24 mouse cellular contexts compared by ENCODE assay signal in the genomic region with DNA sequence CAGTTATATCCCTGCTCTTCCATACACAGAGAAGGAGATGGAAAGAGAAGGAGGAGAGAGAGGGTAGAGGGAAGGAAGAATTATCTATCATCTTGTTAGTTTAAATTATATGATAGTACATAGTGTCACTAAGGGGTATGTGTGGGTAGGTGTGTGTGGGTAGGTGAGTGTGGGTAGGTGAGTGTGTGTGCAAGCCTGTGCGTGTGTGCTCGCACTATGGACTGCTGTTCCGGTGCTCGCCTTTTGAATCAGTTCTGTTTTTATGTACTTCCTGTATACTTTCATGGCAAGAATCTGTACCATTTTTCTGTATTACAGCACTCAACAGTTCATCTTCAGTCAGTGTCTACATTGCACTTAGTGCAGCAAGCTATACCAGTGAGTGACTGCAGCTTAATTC.
"Had no signal": no experiment of that assay in that cellular context is flagged by ENCODE, and none has a peak within 500 bp of the region (broad histone marks: within the 10 kb centered on the region; RNA-seq: fewer than 3 reads in every experiment).

No protein-coding gene starts in this region.

- DNase-seq: kidney, adult 18-20 months; kidney, postnatal 25 days; layer of hippocampus, adult 9-11 months; lung, adult 18-20 months; lung, postnatal 10 days; lung, postnatal 36 days; retina, postnatal 1 day; right cerebral cortex, postnatal 25 days; thymus, adult 18-20 months; thymus, postnatal 36 days had no signal

- H3K27ac ChIP-seq: kidney, postnatal 0 days; layer of hippocampus, adult 2 months; limb, embryonic 12.5 days; limb, embryonic 15.5 days; liver, embryonic 12.5 days; liver, embryonic 15.5 days; lung, embryonic 15.5 days; midbrain, embryonic 10.5 days; midbrain, embryonic 13.5 days; neural tube, embryonic 12.5 days; neural tube, embryonic 15.5 days; stomach, embryonic 15.5 days had no signal

- H3K36me3 ChIP-seq: limb, embryonic 12.5 days; limb, embryonic 15.5 days; liver, embryonic 12.5 days; liver, embryonic 15.5 days; lung, embryonic 15.5 days; midbrain, embryonic 10.5 days; midbrain, embryonic 13.5 days; neural tube, embryonic 12.5 days; neural tube, embryonic 15.5 days; stomach, embryonic 15.5 days had no signal

- H3K27me3 ChIP-seq: limb, embryonic 12.5 days; limb, embryonic 15.5 days; liver, embryonic 12.5 days; liver, embryonic 15.5 days; lung, embryonic 15.5 days; midbrain, embryonic 13.5 days; neural tube, embryonic 12.5 days; neural tube, embryonic 15.5 days; stomach, embryonic 15.5 days had no signal

- H3K4me3 ChIP-seq: layer of hippocampus, adult 2 months; limb, embryonic 12.5 days; limb, embryonic 15.5 days; liver, embryonic 12.5 days; liver, embryonic 15.5 days; lung, embryonic 15.5 days; megakaryocyte, embryonic 14.5 days; midbrain, embryonic 10.5 days; midbrain, embryonic 13.5 days; neural tube, embryonic 12.5 days; neural tube, embryonic 15.5 days; stomach, embryonic 15.5 days had no signal

- ATAC-seq: liver, embryonic 12.5 days; midbrain, embryonic 13.5 days; midbrain, embryonic 16.5 days had no signal

- H3K9me3 ChIP-seq: limb, embryonic 12.5 days; liver, embryonic 12.5 days; liver, embryonic 15.5 days; lung, embryonic 15.5 days; megakaryocyte, embryonic 14.5 days; midbrain, embryonic 10.5 days; midbrain, embryonic 13.5 days; neural tube, embryonic 12.5 days; neural tube, embryonic 15.5 days; stomach, embryonic 15.5 days had no signal
